Mouse (Mus musculus) liver, embryonic 14.5 days (tissue): Measurements from ENCODE around the gene Popdc2.

Source experiments
- CTCF ChIP-seq: IDR thresholded peaks from 2 replicates; pipeline ENCODE4 v1.5.1; 2016; ENCODE audit warnings: antibody characterized with exemption, low read depth, control low read depth
- EP300 ChIP-seq: IDR thresholded peaks from 2 replicates; pipeline ENCODE4 v1.6.1; 2016; ENCODE audit warnings: antibody characterized with exemption, low read depth

DNA sequence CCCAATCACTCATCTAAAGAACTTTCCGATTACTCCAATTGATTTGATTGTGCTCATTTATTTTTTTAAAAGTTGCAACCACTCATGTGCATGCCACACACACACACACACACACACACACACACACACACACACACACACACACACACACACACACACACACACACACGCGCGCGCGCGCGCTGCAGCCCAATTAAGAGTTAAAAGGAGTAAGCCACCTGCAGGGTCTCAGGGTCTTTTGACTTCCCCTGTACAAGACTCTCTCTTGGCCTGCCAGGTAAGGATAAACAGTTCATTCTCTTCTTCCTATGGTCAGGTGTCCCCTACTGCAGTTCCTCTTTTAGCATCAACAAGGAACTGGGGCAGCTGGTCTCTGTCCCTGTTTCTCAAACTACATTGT is 46.4 kb downstream of the Popdc2 start:
- TF ChIP-seq CTCF (no peak), EP300 (no peak)
